Mouse (Mus musculus) erythroblast, embryonic 14.5 days (primary cell): ENCODE measurements around the gene Fgfr2.

Source experiments
- GATA1 ChIP-seq: IDR thresholded peaks from 2 replicates; pipeline ENCODE4 v1.6.1; 2012; ENCODE audit warnings: low read length, inconsistent platforms, mixed read lengths
- TAL1 ChIP-seq: IDR thresholded peaks from 3 replicates; pipeline ENCODE4 v1.6.1; 2012; ENCODE audit warnings: low read length, inconsistent platforms, mixed read lengths

GRCm38 (mm10) chr7:131653416-131653815 lies 1469.7 kb downstream of the Fgfr2 start:
- TF ChIP-seq GATA1 = no peak
- TF ChIP-seq TAL1 = no peak
